Mouse (Mus musculus): ENCODE results near the gene Gprc5b. TPM values are rescaled to one million over a fixed set of nuclear protein-coding genes. Genes with fewer than 3 reads are reported as not detected.

Gene Gprc5b
- total RNA-seq, 2 experiments from 2014 or later: 0.04 TPM; not detected in 1

DNA sequence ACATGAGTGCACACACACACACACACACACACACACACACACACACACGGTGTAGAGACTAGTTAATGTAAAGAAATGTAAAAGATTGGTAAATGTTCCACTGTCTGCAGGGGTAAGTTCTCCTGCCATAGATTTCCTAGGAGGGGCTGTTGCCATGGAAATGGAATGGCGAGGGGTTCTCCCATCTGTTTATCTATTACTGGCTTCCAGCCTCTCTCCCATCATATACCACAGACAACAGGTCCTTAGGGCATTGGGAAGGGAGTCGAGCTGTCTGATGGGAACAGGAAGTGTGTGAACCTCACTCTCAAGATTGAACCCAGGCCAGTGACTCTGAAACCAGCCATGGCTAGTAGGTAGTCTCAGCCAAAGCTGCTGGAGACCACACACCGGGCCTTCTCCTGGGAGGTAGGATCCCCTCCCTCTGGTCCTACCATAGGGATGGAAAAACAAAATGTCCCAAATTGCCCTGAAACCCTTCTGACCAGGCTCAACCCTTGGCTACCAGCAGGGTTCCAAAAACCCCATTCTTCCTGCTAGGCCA is 3.6 kb downstream of the Gprc5b start:
- ATAC-seq (ENCODE audit: poor library complexity, severe bottlenecking): no peak

DNA sequence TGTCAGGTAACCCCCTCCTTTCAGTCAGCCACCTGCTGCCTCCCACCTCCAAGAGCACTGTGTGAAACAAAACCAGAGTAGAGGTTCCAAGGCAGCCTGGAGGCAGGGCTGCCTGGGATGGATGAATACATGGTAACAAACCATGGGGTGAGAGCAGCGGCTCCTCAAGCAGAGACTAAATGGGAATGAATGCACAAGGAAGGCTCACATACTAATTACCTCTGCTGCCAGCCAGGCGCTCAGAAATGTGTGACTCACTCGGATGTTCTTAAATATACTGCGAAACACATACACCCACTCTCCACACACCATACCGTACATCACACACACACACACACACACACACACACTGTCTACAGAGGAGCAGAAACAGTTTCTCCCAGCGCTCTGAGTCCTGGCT is 4.7 kb downstream of the Gprc5b start:
- no peak for ATAC-seq (ENCODE audit: poor library complexity, severe bottlenecking)

DNA sequence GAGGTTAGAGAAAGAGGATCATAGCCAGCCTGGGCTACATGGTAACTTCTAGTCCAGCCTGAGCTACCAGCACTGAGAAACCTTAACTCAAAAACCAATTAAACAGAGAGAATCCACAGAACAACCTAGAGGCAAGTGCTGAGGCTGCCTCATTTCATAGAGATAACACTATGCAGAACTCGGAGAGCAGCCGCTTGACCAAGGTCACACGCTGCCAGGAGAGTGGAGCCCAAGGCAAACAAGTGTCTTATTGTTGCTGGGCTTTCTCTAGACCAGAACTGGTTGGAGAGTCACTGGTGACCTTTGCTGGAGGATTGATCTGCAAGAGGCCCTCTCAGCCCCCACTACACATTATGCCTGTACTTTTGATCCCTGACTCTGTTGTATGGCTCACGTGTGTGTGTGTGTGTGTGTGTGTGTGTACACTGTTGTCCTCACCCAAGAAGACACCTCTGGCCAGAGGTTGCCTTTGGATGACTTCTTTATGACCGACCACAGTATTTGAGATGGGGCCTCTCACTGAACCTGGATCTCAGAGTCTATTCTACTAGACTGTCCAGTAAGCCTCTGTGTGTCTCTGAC is 5.6 kb downstream of the Gprc5b start:
- no peak for ATAC-seq (ENCODE audit: poor library complexity, severe bottlenecking)

DNA sequence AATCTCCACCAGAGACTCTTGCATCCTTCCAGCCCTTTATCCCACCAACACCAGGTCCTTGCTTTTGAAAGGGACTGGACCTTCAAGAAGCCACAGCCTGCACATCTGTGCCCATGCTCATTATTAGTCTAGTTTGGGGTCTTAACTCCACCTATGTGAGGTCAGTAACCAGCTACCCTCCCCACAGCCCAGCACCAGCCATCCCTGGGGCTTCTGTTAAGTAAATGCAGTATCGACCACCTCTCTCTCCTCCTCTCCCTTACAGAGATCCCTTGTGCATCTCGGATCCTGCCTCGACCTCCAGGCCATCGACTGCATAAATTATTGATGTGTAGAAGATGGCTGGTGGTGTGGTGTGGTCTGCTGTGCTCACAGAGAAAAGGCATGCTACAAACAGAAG is 8.6 kb downstream of the Gprc5b start:
- no peak for ATAC-seq (ENCODE audit: poor library complexity, severe bottlenecking)

DNA sequence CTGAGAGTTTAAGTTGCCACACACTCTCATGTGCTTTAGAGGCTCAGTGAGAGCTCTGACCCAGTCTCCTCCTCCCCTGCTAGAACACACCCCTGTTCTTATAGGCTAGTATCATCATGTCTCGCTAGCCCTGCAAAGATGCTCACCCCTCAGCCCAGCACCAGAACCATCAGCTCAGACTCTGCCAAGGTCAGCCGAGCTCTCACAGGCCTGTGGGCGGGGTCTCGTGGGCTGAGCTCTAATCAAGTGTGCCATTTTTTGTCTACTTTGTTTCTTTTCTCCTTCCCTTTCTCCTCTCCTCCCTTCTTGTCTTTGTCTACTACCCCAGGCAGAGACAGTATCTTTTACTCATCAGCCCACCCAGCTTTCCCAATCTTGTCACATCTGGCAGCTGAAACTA is 9.2 kb downstream of the Gprc5b start:
- ATAC-seq (ENCODE audit: poor library complexity, severe bottlenecking): no peak

DNA sequence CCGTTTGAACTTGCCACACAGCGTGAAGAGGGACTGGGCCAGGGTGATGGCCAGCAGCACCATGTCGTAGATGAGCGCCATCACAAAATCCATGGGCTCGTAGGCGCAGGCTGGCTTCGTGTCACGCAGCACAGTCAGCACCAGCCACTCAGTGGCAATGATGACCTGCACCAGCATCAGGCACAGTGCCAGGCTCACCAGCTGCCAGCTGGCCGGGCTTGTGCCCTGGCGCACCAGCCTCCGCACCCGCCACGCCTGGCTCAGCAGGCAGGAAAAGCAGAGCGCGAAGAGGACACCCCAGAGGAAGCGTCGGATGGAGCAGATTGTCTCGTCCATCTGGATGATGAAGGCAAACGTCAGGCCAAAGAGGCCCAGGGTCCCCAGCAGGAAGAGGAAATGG is 11.1 kb downstream of the Gprc5b start:
- ATAC-seq (ENCODE audit: poor library complexity, severe bottlenecking): no peak

DNA sequence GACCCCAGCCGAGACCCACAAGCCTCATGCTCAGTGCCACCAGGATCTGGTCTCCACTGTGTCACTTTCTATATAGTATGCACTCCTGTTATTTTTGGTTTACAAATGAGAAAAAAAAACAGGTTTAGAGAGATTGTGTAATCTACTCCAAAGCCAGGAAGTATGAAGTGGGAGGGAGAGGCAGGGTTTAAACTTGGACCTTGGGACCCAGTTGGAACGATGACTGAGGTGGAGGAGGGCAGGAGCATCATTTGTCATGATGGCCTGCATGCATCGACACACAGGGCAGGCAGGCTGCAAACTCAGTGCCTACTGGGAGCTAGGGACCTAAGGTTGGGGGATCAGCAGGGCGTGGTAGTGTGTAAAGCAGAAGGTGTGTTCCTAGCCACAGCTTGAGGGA is 12.4 kb downstream of the Gprc5b start:
- no peak for ATAC-seq (ENCODE audit: poor library complexity, severe bottlenecking)

DNA sequence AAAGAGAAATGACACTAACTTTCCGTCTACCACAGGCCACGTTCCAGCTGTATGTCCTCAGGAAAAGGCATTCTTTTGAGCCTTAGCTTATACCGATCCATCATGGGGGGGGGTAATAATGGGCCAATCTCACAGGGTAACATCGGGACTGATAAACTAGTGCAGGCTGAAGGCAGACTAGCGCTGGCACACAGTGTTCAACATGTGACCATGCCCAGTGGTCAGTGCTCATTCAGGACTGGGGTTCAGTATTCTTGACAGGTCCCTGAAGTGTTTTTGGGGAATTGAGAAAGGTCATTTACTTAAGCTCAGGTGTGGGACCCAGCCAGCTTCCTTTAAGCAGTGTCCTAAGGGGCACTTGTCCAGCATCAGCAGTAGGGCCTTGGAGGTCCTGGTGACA is 13.2 kb downstream of the Gprc5b start:
- ATAC-seq (ENCODE audit: poor library complexity, severe bottlenecking): no peak

DNA sequence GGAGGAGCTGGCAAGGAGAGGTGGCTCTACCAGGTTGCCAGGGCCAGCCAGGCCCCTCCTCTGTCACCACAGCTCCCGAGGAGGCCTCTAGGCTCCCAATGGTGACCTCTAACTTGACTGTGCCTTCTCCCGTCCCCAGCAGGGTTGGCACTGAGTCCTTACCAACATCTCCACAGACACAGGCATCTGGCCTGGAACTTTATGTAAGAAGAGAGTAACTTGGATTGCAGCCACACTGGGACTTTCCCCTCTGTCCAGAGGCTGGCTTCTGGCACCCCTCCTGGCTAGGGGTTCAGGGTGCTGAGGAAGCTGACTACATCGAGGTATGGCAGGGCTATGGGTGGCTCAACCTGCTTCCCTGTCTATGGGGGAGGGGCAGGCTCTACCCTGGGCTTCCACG is 13.7 kb downstream of the Gprc5b start:
- no peak for ATAC-seq (ENCODE audit: poor library complexity, severe bottlenecking)

DNA sequence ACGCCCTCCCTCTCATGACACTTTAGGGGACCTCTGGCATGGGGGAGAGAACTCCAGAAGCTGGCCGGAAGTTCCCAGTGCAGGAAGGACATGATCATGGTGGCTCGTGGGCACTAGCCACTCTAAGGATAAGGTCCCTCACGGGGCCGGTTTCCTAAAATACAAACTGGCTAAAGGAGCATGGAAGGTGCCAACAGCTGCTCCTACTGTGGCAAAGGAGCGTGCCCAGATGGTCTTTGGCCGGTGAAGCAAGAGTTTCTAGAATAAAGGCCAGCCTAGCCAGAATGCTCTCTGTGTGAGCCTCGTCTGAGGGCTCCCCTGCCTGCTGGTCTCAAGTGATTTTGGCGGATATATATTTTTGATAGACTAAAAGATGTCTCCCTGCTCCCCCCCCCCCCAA is 15.3 kb downstream of the Gprc5b start:
- ATAC-seq (ENCODE audit: poor library complexity, severe bottlenecking): no peak

DNA sequence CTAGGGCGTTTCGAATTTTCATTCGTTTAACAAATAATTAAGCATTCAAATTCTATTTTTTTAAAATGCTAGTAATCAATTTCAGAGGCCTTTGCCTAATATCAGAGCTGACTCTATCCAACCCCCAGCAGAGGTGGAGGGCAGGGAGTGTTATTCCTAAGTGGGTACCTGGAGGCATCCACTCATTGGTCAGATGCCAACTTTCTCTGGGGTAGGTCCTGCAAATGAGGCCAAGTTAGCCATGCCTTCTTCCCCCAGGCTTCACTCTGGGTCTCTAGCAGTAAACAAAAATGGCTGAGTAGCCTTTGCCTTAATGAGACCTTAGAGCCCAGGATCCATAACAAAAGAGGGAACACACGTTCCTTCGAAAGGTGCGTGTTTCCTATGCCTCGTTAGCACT is 15.9 kb downstream of the Gprc5b start:
- no peak for ATAC-seq (ENCODE audit: poor library complexity, severe bottlenecking)

DNA sequence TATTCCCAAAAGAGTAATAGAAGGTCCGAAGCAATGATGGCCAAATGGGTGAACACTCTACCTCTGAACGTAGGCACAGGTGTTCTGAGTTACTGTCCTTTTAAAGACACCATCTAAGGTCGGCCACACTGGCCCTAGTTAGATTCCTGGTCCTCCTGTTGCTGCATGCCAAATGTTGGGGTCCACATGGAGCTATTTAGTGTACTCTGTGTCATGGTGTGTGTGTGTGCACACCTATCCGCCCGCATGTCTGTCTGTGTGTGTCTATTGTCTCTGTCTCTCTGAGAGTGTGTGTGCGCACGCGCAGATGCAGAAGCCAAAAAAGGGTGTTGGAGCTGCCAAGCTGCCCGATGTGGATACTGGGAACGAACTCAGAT is 17.9 kb downstream of the Gprc5b start:
- ATAC-seq (ENCODE audit: poor library complexity, severe bottlenecking): no peak

DNA sequence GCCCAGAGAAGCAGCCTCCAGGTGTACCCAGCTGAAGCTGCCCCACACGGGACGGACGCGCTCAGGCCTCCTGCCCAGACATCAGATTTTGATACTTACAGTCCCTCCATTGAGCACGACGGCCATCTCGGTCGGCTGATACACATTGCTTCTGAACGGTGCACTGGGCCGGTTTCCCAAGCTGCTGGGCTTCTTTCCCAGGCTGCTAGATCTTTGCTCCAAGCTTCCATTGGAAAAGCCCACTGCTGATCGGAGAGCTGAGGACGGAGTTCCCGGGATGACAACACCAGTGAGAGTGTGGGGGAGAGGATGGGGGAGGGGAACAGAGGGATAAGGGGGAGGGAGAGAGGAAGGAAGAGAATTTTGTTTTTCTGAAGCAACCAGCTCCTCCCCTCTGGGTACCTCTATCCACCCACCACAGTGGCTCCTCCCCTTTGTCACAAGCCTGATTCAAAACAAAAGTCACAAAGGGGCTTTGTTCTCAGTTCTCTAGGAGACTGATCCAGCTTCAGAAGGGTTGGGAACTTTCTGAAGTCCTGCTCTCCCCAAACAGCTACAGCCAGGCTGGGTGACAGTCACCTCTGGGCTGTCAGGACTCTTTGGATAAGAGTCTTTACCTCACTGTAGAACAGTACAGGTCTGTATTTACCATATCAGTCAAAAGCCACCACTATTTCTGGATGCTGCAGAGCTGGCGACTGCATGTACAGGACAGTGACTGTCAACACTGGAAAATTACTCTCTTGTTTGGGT is 18.4 kb downstream of the Gprc5b start:
- no peak for ATAC-seq (ENCODE audit: poor library complexity, severe bottlenecking)

DNA sequence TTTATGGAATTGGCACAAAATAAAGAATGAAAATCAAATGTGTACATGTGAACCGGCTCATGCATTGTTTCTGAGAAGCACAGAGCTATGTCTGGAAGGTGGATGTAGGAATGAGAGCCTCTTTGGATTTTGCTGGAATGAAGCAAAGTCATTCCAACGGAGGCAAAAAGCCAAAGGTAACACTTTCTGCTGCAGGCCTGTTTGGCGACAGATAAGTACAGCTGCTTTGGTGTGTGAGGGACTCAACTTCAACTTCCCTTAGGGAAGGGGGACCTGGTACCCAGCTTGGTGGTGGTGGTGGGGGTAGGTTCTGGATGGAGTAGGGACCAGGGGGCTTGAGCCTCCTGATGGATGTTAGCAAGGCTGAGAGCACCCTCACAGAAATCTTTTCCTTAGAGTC is 19.2 kb downstream of the Gprc5b start:
- no peak for ATAC-seq (ENCODE audit: poor library complexity, severe bottlenecking)

DNA sequence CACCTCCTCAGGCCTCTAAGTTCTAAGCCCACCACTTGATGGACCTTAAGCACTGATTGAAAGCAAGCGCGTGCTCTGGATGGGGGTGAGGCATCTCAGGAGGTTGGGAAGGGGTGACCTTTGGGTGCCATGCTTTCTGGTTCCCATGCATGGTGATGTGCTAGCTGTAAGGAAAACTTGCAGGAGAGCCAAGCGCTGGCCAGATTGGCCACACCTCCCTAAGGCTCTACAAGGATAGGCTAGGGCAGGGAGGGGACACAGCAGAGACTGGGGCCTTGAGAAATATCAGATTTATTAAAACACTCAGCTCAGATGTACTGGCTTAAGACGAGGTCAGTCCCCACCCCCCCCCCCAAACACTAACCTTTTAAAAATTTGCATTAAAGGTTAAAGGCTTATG is 21.6 kb downstream of the Gprc5b start:
- ATAC-seq (ENCODE audit: poor library complexity, severe bottlenecking): no peak

DNA sequence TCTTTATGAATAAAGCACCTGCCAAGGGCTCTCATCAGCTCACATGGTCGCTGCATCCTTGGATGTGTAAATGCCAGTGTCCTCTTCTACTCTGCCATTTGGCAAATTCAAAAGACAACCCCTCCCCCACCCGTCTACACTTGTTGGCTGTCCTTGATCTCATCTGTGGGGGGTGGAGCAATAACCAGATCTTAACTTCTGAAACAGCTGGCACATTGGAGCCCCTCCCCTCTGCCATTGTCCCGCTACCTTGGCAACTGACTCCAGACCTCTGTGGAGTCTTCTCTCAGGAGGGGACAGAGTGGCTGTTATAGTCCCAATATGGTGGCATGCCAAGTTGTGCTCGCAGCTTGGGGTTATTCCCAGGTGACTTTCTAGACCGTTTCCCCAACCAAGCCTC is 22.7 kb downstream of the Gprc5b start:
- ATAC-seq (ENCODE audit: poor library complexity, severe bottlenecking): no peak

DNA sequence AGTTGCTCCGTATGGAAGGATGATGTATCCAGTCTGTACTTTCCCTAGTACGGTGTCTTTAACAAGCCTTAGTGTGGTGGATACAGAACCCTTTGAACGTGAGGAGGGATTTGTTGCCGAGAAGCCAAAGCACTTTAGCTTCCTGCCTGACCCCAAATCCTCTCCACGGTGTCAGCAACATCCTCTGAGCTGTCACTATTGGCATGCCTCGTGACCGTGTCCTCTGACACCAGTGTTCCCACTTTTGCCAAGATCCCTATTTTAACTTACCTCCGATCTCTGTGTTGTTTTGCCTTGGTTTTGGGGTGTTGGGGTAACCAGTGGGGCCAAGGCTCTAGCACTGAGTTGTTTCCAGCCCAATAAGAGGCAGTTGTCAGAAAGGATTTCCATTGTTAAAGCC is 23.5 kb downstream of the Gprc5b start:
- ATAC-seq (ENCODE audit: poor library complexity, severe bottlenecking): no peak

DNA sequence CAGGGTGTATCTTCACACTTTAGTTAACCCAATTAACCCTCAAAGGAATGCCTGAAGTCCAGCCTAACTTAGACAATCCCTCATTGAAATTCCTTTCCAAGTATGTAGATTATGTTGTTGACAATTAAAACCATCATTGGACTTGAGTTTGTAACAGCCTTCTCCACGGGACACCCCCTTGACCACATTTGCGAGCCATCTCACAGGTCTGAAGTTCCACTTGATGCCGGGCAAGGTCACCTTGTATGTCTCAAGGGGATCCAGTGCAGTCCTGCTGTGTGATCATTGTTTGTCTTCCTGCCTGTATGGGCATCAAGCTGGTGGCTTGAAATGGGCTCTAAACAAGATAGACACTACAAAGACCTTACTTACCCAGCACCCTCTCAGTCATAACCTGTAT is 26.1 kb downstream of the Gprc5b start:
- no peak for ATAC-seq (ENCODE audit: poor library complexity, severe bottlenecking)

DNA sequence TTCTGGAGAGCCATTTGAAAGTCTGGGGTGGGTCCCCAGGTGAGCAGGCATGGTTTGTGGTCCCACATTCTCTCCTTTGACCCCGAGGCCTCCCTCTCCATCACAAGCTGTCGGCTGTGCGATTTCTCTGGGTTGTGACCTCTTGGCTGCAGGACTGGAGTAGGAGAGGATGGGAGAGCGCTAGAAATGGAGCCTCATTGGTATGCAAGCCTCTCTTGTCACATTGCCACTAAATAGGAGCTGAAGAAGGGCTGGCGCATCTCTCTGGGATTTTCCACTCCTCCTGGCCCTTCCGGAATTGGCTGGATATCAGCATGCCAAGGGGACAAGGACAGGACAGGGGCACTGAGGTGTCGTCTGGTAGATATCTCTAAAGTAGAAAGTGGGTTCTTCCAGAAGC is 29.8 kb downstream of the Gprc5b start:
- no peak for ATAC-seq (ENCODE audit: poor library complexity, severe bottlenecking)

DNA sequence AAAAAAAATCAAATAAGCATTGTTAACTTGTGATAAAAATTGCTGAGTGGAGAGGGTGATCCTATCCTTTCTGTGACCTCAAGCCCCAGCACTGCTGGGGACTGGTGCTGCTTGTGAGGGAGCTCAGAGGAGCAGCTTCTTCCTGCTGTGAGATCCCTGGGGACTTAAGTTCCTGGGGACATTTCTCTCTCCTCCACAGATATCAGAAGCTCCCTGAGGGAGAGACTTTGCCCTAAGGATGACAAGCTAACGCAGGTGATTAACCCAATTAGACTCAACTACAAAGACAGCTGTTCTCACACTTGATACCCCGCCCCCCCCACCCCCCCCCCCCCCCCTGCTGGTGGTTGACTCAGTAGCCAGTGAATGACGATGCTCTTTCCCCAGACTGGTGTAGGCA is 30.2 kb downstream of the Gprc5b start:
- ATAC-seq (ENCODE audit: poor library complexity, severe bottlenecking): no peak

DNA sequence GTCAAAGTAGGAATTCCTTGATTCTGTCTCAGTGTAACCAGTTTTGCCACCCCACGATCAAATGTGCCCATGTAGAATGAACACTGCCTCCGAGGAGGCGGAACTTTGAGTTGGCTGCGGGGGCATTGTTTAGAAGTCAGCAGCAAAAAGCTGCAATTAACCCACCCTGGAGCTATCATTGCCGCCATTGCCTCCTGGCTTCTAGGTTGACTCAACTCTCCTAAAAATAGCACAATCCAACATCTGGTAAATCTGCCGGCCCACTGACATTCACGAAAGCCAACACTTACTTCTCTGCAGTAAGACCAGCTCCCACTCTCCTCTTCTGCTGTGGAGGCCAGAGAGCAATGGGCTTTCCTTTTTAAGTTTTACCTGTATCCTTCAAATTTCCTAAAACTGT is 35.8 kb downstream of the Gprc5b start:
- no peak for ATAC-seq (ENCODE audit: poor library complexity, severe bottlenecking)

DNA sequence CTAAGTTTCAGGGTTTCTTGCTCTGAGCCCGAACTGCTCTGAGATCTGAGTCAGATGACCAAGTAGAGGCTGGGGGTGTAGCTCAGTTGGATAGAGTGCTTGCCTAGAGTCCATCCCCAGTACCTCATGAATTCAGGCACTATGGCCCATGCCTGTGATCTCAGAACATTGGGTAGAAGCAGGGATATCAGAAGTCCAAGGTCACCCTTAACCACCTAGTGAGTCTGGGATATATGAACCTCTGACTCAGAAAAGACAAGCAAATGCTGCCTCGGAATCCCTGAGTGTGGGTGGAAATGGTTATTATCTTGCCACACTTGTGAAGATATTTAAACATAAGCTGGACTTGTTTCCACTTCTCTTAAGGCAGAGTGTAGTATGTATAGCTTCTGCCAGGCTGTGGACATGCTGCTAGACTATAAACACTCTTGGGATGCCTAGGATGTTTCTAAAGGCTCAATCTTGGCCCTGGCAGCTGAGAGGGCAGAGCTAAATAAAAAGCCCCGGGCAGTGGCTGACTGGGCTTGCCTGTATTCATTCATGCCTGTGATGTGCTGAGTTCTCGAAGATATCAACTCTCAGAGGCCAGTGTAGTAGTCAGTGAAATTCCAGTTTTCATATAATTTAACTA is 38.3 kb downstream of the Gprc5b start:
- no peak for ATAC-seq (ENCODE audit: poor library complexity, severe bottlenecking)

Data from megakaryocyte, adult 5-6 weeks (primary cell).